Mouse (Mus musculus) erythroblast, embryonic 14.5 days (primary cell): ENCODE measurements at regions not wholly inside any gene's neighbourhood (a gene's known extent, or its start where the extent isn't known, plus 50 kb on each side); places are given as distances from the start of the nearest gene placed in this dataset.

Experiments
- GATA1 ChIP-seq: IDR thresholded peaks from 2 replicates; pipeline ENCODE4 v1.6.1; 2012; ENCODE audit warnings: low read length, inconsistent platforms, mixed read lengths
- TAL1 ChIP-seq: IDR thresholded peaks from 3 replicates; pipeline ENCODE4 v1.6.1; 2012; ENCODE audit warnings: low read length, inconsistent platforms, mixed read lengths

GRCm38 (mm10) chr10:119051598-119051997 lies 181.6 kb upstream of the Dyrk2 start:
- no peak for TF ChIP-seq TAL1
- no peak for TF ChIP-seq GATA1
